Mouse (Mus musculus) G1E-ER4 (cell line): ENCODE data around the gene Tstd3. TPM values are rescaled to one million over a fixed set of nuclear protein-coding genes. Genes with fewer than 3 reads are reported as not detected.

Experiments
- GATA1 ChIP-seq: IDR thresholded peaks from one replicate; pipeline ENCODE4 v1.8.0; 2012; ENCODE audit warnings: low read length, inconsistent platforms
- polyA plus RNA-seq: library from polyadenylated mRNA; stranded (reverse); fragments of >175 nt; gene quantifications from 2 replicates; pipeline ENCODE4 v1.2.3, GENCODE M21; 2012

Tstd3 gene
- 4.6 and 6.1 TPM in 2 replicates for polyA plus RNA-seq

- no peak for TF ChIP-seq GATA1
Observed at GRCm38 (mm10) chr4:21766863-21767304, at the start of gene Tstd3, which contains the start of gene Usp45. Gene Tstd3 (minus strand): TSS chr4:21767212. Gene Usp45 (plus strand): TSS chr4:21767156.

GRCm38 (mm10) chr4:21814029-21814428, 47.0 kb upstream of the Tstd3 start:
- no peak for TF ChIP-seq GATA1

- no peak for TF ChIP-seq GATA1
Observed at GRCm38 (mm10) chr4:21812635-21813034, 45.6 kb upstream of the Tstd3 start.

GRCm38 (mm10) chr4:21810608-21811007, 43.6 kb upstream of the Tstd3 start:
- TF ChIP-seq GATA1: no peak

- TF ChIP-seq GATA1: no peak
Observed at GRCm38 (mm10) chr4:21807204-21807603, 40.2 kb upstream of the Tstd3 start.

- TF ChIP-seq GATA1: no peak
Observed at GRCm38 (mm10) chr4:21801620-21802019, 34.6 kb upstream of the Tstd3 start.

- no peak for TF ChIP-seq GATA1
Observed at GRCm38 (mm10) chr4:21801013-21801412, 34.0 kb upstream of the Tstd3 start.

GRCm38 (mm10) chr4:21793631-21794030, 26.6 kb upstream of the Tstd3 start:
- TF ChIP-seq GATA1: no peak

- no peak for TF ChIP-seq GATA1
Observed at GRCm38 (mm10) chr4:21789836-21790235, 22.8 kb upstream of the Tstd3 start.

- TF ChIP-seq GATA1: no peak
Observed at GRCm38 (mm10) chr4:21788903-21789302, 21.9 kb upstream of the Tstd3 start.

GRCm38 (mm10) chr4:21786268-21786667, 19.3 kb upstream of the Tstd3 start:
- TF ChIP-seq GATA1: no peak

GRCm38 (mm10) chr4:21780816-21781726, 14.1 kb upstream of the Tstd3 start:
- TF ChIP-seq GATA1: peak; percentile 55

- TF ChIP-seq GATA1: no peak
Observed at GRCm38 (mm10) chr4:21776946-21777265, 9.9 kb upstream of the Tstd3 start.

GRCm38 (mm10) chr4:21776091-21776945, 9.3 kb upstream of the Tstd3 start:
- TF ChIP-seq GATA1: no peak

- TF ChIP-seq GATA1: no peak
Observed at GRCm38 (mm10) chr4:21772306-21772705, 5.3 kb upstream of the Tstd3 start.

GRCm38 (mm10) chr4:21771064-21771463, 4.1 kb upstream of the Tstd3 start:
- no peak for TF ChIP-seq GATA1
